Mouse (Mus musculus) right cerebral cortex, adult 2 months (tissue): ENCODE measurements at regions not wholly inside any gene's neighbourhood (a gene's known extent, or its start where the extent isn't known, plus 50 kb on each side); places are given as distances from the start of the nearest gene placed in this dataset.

Experiments used
- DNase-seq, 2 experiments: peaks; one replicate each; pipeline ENCODE4 v3.0.0; 2021 to 2022; ENCODE audit warnings: low spot score in 2 of 2

GRCm38 (mm10) chr2:137257847-137258515 lies 141.5 kb upstream of the Jag1 start:
- DNase-seq: no peak

GRCm38 (mm10) chr2:137247931-137248330 lies 131.5 kb upstream of the Jag1 start:
- no peak for DNase-seq

- no peak for DNase-seq
These were observed 127.9 kb upstream of the Jag1 start for GRCm38 (mm10) chr2:137244370-137244769.

- no peak for DNase-seq
These were observed 127.5 kb upstream of the Jag1 start for GRCm38 (mm10) chr2:137243914-137244313.

- no peak for DNase-seq
These were observed 120.5 kb upstream of the Jag1 start for GRCm38 (mm10) chr2:137236961-137237360.

GRCm38 (mm10) chr2:137233936-137234335 lies 117.5 kb upstream of the Jag1 start:
- no peak for DNase-seq

- no peak for DNase-seq
These were observed 114.7 kb upstream of the Jag1 start for GRCm38 (mm10) chr2:137231161-137231560.

GRCm38 (mm10) chr2:137229422-137230069 lies 113.1 kb upstream of the Jag1 start:
- no peak for DNase-seq

GRCm38 (mm10) chr2:137227495-137227894 lies 111.1 kb upstream of the Jag1 start:
- no peak for DNase-seq

GRCm38 (mm10) chr2:137224702-137225552 lies 108.5 kb upstream of the Jag1 start:
- DNase-seq: no peak

- DNase-seq: no peak
These were observed 99.3 kb upstream of the Jag1 start for GRCm38 (mm10) chr2:137215697-137216096.

GRCm38 (mm10) chr2:137207846-137208245 lies 91.4 kb upstream of the Jag1 start:
- no peak for DNase-seq

- no peak for DNase-seq
These were observed 87.9 kb upstream of the Jag1 start for GRCm38 (mm10) chr2:137204274-137204850.

- DNase-seq: no peak
These were observed 83.7 kb upstream of the Jag1 start for GRCm38 (mm10) chr2:137200101-137200500.

- no peak for DNase-seq
These were observed 75.7 kb upstream of the Jag1 start for GRCm38 (mm10) chr2:137192183-137192582.

GRCm38 (mm10) chr2:137169176-137169575 lies 52.7 kb upstream of the Jag1 start:
- no peak for DNase-seq

GRCm38 (mm10) chr2:137168626-137169025 lies 52.2 kb upstream of the Jag1 start:
- DNase-seq: no peak
